Mouse (Mus musculus): ENCODE results near the gene Rps6ka5. TPM values are rescaled to one million over a fixed set of nuclear protein-coding genes. Genes with fewer than 3 reads are reported as not detected.

Rps6ka5 gene
- polyA plus RNA-seq, 1 experiment from 2014 or later = 13.7 TPM

DNA sequence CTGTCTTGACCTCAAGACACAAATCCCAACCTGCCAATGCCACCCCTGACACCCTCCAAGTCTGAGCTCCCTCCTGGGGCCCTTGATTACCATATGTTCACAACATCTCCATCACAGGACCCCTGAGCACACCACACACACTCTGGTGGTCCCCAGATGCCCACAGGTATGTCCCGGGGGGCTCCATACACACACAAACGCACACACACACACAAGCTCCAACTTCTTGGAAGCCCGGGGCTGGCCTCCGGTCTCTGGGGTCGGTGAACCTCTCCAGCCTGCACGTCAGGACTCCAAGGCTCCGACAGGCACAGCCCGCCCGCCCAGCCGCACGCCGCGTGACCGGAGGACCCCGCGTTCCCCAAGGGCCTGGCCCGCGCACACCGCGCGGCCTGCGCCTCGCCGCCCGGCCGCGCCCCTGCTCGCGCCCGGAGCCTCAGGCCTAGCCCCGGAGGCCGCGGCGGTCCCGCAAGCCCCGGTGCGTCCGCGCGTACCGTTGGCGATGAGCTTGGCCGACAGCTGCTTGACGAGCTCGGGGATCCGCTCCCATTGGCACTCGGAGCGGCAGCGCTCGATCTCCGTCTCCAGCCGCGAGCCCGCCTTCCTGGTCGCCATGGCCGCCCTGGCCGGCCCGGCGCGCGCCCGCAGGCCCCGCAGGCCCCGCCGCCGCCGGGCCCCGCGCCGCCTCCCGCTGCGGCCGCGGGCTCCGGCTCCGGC lies 206.5 kb downstream of the Rps6ka5 start:
- Histone ChIP-seq H3K27me3 (no peaks in the 10 kb centered on the region), H3K9ac (replicated peaks) (peak overlapping the region; percentile 92), H3K36me3 (no peaks in the 10 kb centered on the region), H3K4me3 (peak overlapping the region; percentile 97), H3K9me3 (no peaks in the 10 kb centered on the region), H3K4me2 (replicated peaks) (peak overlapping the region; percentile 79), H3K4me1 (peaks cover 26% of the 10 kb centered on the region), H3K27ac (replicated peaks) (peak overlapping the region; percentile 86)
- ATAC-seq (replicated peaks) = peak; percentile 73
- WGBS = under 1% methylated on average over 63 of the region's 76 CpGs

DNA sequence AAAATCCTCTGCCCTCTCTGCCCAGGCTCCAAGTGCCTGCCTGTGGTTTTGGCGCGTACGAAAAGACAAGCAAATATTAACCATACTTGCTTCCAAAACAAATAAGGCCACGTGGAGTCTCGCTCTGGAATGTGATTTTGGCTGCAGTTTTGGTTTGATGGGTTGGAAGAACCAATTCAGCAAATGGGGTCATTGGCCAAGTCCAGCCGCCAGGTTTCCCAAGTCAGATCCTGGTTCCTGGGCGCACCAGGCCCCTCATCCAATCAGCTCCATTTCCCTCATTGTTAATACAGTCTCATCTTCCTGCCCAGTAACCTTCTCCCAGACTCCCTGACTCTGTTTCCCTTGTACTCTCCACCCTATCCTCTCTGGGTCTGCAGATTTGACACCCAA lies 207.1 kb downstream of the Rps6ka5 start:
- H3K9me3 ChIP-seq = no peaks in the 10 kb centered on the region
- H3K4me2 ChIP-seq (replicated peaks) = peak overlapping the region; percentile 64
- H3K27me3 ChIP-seq = no peaks in the 10 kb centered on the region
- no peaks in the 10 kb centered on the region for H3K36me3 ChIP-seq
- H3K4me3 ChIP-seq = peak overlapping the region; percentile 97
- peak overlapping the region; percentile 86 for H3K27ac ChIP-seq (replicated peaks)
- peak overlapping the region; percentile 92 for H3K9ac ChIP-seq (replicated peaks)
- ATAC-seq (replicated peaks) = peak; percentile 23
- H3K4me1 ChIP-seq = peaks cover 26% of the 10 kb centered on the region
- 52% methylated on average over 7 of the region's 7 CpGs for WGBS

DNA sequence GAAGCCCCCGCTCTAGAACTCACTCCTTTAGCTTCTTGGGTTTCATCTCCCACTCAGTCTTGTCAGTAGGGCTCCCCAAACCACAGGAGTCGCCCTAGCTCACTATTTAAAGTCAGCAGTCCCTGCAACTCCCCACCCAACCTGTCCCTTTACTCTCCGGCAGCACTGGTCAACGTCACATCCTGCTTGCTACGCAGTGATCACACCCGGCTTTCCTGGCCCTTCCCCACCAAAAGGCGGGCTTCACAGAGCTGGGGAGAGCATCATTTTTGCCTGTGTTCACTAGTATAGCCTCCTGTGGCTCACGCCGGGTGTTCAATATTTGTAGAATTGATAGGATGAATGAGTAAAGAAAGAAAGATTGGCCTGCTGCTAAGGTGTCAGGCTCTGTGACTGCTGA lies 209.4 kb downstream of the Rps6ka5 start:
- H3K4me3 ChIP-seq = no peak overlapping the region
- no peaks in the 10 kb centered on the region for H3K36me3 ChIP-seq
- peaks cover 26% of the 10 kb centered on the region for H3K4me1 ChIP-seq
- no peak overlapping the region for H3K4me2 ChIP-seq (replicated peaks)
- 94% methylated on average over 9 of the region's 9 CpGs for WGBS
- H3K27me3 ChIP-seq = no peaks in the 10 kb centered on the region
- H3K9me3 ChIP-seq = no peaks in the 10 kb centered on the region
- no peak overlapping the region for H3K9ac ChIP-seq (replicated peaks)
- ATAC-seq (replicated peaks) = no peak
- H3K27ac ChIP-seq (replicated peaks) = no peak overlapping the region

DNA sequence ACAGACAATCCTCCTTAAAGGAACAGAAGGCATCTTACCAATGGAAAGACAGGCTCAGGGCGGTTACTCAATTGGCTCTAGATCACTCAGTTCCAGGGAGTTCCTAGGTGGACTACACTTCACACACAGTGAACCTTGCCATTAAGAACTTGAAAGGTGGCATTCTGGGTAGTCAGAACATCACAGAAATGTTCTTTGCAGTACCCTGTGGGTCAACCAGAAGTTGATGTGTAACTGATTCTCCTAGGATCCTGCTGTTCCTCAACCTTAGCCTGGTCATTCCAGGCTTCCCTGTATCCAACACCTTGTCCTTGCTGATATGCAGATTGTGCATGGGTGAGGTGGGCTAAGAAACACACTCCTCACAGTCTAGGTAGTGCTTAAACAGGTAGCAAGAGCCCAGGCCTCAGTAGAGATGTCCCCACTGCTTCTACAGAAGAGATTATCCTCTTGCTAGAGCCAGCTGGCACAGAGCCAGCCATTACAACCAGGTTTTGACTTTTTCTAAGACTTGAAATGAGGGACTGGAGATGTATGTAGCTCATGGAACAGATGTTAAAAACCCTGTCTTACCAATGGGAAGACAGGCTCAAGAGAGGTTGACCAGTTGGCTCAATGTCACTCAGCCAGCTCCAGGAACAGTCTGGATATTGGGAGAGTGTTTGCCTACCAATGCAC lies 210.5 kb downstream of the Rps6ka5 start:
- no peak overlapping the region for H3K4me3 ChIP-seq
- 100% methylated on average over 1 of the region's 1 CpGs for WGBS
- ATAC-seq (replicated peaks) = no peak
- H3K9me3 ChIP-seq = no peaks in the 10 kb centered on the region
- H3K4me2 ChIP-seq (replicated peaks) = no peak overlapping the region
- no peak overlapping the region for H3K27ac ChIP-seq (replicated peaks)
- no peak overlapping the region for H3K9ac ChIP-seq (replicated peaks)
- no peaks in the 10 kb centered on the region for H3K27me3 ChIP-seq
- H3K4me1 ChIP-seq = peaks cover 26% of the 10 kb centered on the region
- H3K36me3 ChIP-seq = no peaks in the 10 kb centered on the region

DNA sequence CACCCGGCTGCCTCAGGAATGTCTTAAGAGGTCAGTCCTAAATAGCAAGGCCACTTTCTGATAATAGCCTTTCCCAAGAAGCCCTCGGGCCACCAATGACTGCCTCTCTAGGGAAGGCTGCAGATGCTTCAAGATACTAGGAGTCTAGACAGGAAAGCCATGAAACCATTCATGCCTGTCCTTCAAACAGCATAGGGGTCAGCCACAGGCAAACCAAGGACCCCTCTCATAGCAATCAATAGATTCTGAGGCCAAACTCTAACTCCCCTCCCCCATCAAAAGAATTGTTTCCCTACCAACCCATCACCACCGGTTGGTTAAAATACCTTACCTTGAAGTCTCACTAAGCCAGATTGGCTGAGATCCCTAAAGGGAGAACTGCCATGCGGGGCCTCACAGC lies 211.3 kb downstream of the Rps6ka5 start:
- H3K27me3 ChIP-seq = no peaks in the 10 kb centered on the region
- no peaks in the 10 kb centered on the region for H3K9me3 ChIP-seq
- no peak overlapping the region for H3K4me3 ChIP-seq
- no peak for ATAC-seq (replicated peaks)
- H3K4me1 ChIP-seq = peaks cover 21% of the 10 kb centered on the region
- H3K27ac ChIP-seq (replicated peaks) = no peak overlapping the region
- H3K36me3 ChIP-seq = peaks cover 3% of the 10 kb centered on the region; the same call in 1 of the 2 replicates
- H3K4me2 ChIP-seq (replicated peaks) = no peak overlapping the region
- H3K9ac ChIP-seq (replicated peaks) = no peak overlapping the region
- WGBS = 95% methylated on average over 4 of the region's 4 CpGs

DNA sequence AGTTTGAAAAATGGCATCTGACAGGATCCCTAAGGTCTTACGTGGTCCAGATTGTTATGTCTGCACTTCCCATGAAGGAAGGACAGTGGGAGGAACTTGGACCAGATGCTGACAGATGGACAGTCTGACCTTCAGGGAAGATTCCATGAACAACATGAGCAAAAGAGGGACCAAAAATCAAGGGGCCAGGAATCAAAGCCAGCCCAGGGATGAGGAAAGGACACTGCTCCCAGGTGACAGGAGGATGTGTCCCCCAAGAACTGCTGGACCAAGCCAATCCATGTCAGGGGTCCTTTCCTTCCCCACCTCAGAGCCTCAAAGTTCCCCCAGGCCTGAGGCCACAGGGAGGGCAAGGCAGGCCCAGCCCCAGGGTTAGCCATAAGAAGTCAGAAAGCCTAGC lies 212.2 kb downstream of the Rps6ka5 start:
- Histone ChIP-seq H3K27ac (replicated peaks) (no peak overlapping the region), H3K4me3 (no peak overlapping the region), H3K4me2 (replicated peaks) (no peak overlapping the region), H3K36me3 (peaks cover 3% of the 10 kb centered on the region; the same call in 1 of the 2 replicates), H3K9me3 (no peaks in the 10 kb centered on the region), H3K4me1 (peaks cover 16% of the 10 kb centered on the region), H3K9ac (replicated peaks) (no peak overlapping the region), H3K27me3 (no peaks in the 10 kb centered on the region)
- no peak for ATAC-seq (replicated peaks)
- 95% methylated on average over 1 of the region's 1 CpGs for WGBS

DNA sequence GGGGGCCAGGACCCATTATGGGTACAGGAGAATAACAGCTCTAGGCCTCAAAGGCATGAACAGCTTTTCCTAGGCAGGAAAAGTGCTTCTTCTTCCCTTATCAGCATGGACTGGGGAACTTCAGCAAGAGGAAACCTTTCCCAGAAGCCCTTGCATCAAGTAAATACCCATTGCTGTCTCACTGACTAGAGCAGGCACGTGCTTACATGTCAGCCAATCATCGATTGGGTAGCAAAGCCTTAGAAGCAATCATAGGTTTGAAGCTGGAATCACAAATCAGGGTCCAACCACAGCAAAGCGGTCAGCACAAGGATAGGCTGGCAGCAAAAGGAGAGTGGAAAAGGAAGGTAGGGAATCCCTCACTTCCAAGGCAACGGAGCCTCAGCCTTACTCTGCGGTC lies 213.7 kb downstream of the Rps6ka5 start:
- Histone ChIP-seq H3K9me3 (no peaks in the 10 kb centered on the region), H3K4me3 (no peak overlapping the region), H3K4me2 (replicated peaks) (no peak overlapping the region), H3K4me1 (0 out of 2 replicates have a peak, but pooled peaks cover 3% of the 10 kb centered on the region), H3K36me3 (peaks cover 3% of the 10 kb centered on the region; the same call in 1 of the 2 replicates), H3K9ac (replicated peaks) (no peak overlapping the region), H3K27me3 (no peaks in the 10 kb centered on the region), H3K27ac (replicated peaks) (no peak overlapping the region)
- 94% methylated on average over 5 of the region's 5 CpGs for WGBS
- no peak for ATAC-seq (replicated peaks)

GRCm38 (mm10) chr12:100512641-100513040 lies 214.1 kb downstream of the Rps6ka5 start:
- Histone ChIP-seq H3K36me3 (peaks cover 3% of the 10 kb centered on the region; the same call in 1 of the 2 replicates), H3K9ac (replicated peaks) (no peak overlapping the region), H3K27ac (replicated peaks) (no peak overlapping the region), H3K4me1 (no peaks in the 10 kb centered on the region), H3K9me3 (no peaks in the 10 kb centered on the region), H3K4me2 (replicated peaks) (no peak overlapping the region), H3K4me3 (no peak overlapping the region), H3K27me3 (no peaks in the 10 kb centered on the region)
- ATAC-seq (replicated peaks) = no peak
- WGBS = 93% methylated on average over 9 of the region's 9 CpGs

- ATAC-seq (replicated peaks) = no peak
- H3K27me3 ChIP-seq = no peaks in the 10 kb centered on the region
- H3K9me3 ChIP-seq = no peaks in the 10 kb centered on the region
- H3K4me2 ChIP-seq (replicated peaks) = no peak overlapping the region
- no peaks in the 10 kb centered on the region for H3K4me1 ChIP-seq
- H3K4me3 ChIP-seq = no peak overlapping the region
- WGBS = 86% methylated on average over 9 of the region's 9 CpGs
- H3K36me3 ChIP-seq = peaks cover 3% of the 10 kb centered on the region; the same call in 1 of the 2 replicates
- no peak overlapping the region for H3K27ac ChIP-seq (replicated peaks)
- no peak overlapping the region for H3K9ac ChIP-seq (replicated peaks)
These were observed 217.0 kb downstream of the Rps6ka5 start for GRCm38 (mm10) chr12:100509615-100510282.

DNA sequence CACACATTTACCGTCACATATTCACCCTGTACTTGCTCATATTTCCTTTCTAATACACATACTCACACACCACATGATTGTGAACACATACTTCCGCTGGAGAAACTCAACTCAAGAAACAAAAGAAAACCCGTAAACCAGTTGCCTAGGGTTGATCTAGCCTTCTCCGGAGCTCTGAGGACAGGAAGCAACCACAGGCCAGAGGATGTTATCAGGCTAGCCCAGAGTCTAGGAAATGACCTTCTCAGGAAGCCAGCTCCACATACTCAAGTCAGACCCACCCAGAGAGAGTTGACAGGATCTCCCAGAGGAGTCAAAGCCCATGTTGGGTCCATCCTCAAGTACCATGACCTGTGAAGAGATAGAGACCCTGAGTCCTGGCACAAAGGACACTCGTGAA lies 218.1 kb downstream of the Rps6ka5 start:
- Histone ChIP-seq H3K4me3 (no peak overlapping the region), H3K4me2 (replicated peaks) (no peak overlapping the region), H3K4me1 (no peaks in the 10 kb centered on the region), H3K9me3 (no peaks in the 10 kb centered on the region), H3K9ac (replicated peaks) (no peak overlapping the region), H3K27ac (replicated peaks) (no peak overlapping the region), H3K36me3 (peaks cover 3% of the 10 kb centered on the region; the same call in 1 of the 2 replicates), H3K27me3 (no peaks in the 10 kb centered on the region)
- no peak for ATAC-seq (replicated peaks)
- 93% methylated on average over 5 of the region's 5 CpGs for WGBS

DNA sequence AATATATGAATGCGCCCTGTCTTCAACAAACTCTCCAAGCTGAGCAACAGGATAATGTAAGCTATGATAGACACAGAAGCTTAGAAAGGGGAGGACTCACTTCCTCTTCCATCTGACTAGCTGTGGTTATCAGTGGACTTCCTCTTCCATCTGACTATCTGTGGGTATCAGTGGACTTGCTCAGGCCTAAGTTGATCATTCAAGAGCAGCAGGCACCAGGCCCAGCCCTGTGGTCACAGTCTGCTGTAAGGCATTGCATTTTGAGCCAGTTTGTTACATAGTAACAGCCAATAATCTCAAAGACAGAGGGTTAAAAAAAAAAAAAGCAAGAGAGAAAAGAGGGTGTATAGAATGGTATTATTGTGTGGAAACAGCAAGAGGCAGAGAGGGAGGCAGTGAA lies 221.3 kb downstream of the Rps6ka5 start:
- Histone ChIP-seq H3K4me3 (no peak overlapping the region), H3K9ac (replicated peaks) (no peak overlapping the region), H3K4me1 (no peaks in the 10 kb centered on the region), H3K27ac (replicated peaks) (no peak overlapping the region), H3K9me3 (no peaks in the 10 kb centered on the region), H3K27me3 (no peaks in the 10 kb centered on the region), H3K4me2 (replicated peaks) (no peak overlapping the region), H3K36me3 (no peaks in the 10 kb centered on the region)
- 97% methylated on average over 1 of the region's 1 CpGs for WGBS
- no peak for ATAC-seq (replicated peaks)

- Histone ChIP-seq H3K9me3 (no peaks in the 10 kb centered on the region), H3K4me1 (no peaks in the 10 kb centered on the region), H3K4me3 (no peak overlapping the region), H3K27me3 (no peaks in the 10 kb centered on the region), H3K36me3 (peaks cover 5% of the 10 kb centered on the region), H3K4me2 (replicated peaks) (no peak overlapping the region), H3K9ac (replicated peaks) (no peak overlapping the region), H3K27ac (replicated peaks) (no peak overlapping the region)
- WGBS = 91% methylated on average over 2 of the region's 2 CpGs
- no peak for ATAC-seq (replicated peaks)
These were observed 222.2 kb downstream of the Rps6ka5 start for GRCm38 (mm10) chr12:100504585-100504984.

All from forebrain, embryonic 15.5 days (tissue).